Mouse (Mus musculus) mesoderm, embryonic 11.5 days (tissue): ENCODE results near the gene Tfap2e.

Source experiments
- DNase-seq: peaks from one replicate; pipeline ENCODE4 v3.0.0-alpha.2; 2012; ENCODE audit warnings: low read depth, low spot score

The Tfap2e gene

GRCm38 (mm10) chr4:126752024-126752607 is 16.1 kb upstream of the Tfap2e start:
- no peak for DNase-seq

DNA sequence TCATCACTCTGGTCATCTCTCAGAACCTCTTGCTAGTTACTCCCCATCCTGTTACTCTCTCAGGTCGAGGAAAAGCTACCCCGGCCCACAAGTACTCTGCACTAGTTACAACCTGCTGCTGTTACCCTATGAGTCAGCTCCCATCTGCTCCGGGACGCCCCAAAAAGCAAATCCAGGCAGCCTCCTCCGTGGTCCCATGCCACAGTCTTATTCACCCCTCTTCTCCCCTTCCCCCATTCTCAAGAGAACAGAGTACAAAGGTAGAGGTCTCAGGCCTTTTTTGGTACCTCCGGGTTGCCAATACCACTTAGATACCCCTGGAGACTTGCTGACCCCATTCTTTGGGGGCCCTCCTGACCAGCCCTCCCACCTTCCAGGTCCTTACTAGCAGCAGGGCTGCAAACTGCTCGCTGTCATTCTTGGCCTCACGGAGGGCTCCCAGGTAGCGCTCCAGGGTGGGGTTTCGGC is 15.6 kb upstream of the Tfap2e start:
- DNase-seq: no peak

DNA sequence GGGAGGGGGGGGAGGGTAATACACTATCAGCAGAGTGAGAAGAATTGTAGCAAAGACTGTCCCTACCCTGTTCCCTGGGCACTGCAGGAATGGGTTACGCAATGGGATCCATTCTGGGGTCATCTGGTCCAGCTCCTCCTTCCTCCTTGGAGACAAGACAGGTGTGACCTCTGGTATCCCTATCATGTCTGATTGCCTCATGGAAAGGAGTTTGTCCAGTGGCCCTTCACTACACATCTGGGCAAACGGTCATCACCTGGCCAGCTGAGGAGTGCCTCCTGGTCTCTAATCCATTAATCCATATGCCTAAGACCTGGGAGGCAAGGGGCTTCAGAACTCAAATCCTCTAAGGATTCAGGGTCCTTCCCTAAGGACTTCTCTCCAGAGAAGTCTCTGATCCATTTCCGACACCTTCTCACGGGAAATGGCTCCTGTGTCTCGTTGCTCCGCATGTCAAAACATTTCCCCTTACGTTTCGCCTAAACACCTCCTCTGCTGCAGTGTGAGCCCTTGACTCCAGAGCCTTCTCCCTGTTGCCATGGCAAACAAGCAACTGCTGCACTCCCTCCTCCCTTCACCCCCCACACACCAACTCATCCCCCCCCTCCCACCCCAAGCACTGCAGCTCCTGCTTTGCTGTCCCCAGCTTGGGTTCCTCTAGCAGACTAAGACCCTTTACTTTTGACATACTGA is 15.0 kb upstream of the Tfap2e start:
- no peak for DNase-seq

DNA sequence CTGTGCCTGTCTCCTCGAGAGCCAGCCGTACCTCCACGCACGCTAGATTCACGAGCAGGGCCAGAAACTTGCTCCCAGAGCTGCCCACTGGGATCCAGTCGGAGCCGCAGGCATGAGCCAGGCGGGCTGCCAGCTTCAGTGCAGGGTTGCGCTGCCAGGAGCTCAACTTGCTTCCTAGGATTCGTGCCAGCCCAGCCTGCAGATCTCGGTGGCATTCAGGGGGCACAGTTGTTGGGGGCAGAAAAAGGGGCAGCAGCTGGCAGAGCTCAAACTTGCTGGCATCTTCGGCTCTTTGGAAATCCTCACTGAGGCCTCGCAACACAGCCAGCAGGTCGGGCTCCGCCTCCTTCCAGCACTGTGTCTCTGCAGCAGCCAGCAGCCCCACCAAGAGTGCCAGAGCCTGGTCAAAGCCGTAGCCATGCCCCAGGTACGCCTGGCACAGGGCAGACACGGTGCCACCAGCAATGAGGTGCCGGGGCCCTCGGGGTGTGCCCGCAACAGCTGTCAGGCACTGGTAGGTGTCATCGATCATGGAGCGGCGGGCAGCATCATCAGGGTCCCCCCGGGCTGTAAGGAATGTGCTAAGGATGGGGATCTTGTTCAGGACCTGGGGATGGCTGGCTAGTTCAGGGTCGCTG is 14.1 kb upstream of the Tfap2e start:
- no peak for DNase-seq

DNA sequence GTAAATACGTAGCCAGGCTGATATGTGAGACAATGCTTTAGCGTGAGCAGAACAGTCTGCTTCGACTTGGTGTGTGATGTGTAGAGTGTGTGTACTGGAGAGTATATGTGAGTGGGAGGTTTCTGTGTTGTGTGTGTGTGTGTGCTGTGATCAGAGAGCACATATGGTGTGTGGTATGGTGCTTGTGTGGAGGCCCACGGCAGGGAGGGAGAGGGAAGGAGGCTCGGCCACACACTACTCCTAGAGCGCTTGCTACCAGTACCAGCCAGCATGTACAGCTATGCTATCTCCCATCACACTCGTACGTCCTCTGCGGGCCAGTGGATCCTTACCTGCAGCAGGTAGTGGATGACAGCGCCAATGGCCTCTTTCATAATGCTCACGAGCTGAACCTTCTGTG is 13.5 kb upstream of the Tfap2e start:
- no peak for DNase-seq

- no peak for DNase-seq
These were observed 12.3 kb upstream of the Tfap2e start for GRCm38 (mm10) chr4:126748381-126748780.

DNA sequence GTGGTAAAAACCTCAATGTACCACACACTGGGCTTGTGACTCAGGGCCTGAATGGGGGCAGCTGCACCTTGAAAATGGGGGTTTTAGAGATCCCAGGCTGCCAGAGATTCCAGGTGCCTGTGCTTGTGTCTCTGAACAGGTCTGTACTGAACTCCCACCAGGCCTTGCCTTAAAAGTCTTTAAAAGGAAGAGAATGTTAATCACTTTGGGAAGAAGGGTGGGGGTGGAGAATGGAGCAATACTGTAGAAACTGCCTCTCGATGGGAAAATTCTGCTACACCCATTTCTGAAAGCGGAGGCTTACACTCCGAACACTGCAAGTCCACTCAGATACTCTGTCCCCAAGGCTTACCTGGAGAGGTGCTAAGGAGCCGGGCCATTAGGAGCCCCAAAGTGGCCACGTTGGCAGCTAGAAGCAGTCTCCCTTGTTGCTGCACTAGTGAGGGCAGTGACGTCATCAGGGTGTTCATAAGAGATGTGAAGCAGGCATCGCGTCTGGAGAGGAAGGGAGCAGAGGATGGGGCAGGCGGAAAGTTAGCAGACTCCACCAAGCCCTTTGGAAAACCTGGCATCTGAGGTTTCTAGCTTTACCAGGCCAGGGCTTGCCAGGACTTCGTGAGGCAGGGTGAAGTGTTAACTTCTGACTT is 10.3 kb upstream of the Tfap2e start:
- DNase-seq: no peak

DNA sequence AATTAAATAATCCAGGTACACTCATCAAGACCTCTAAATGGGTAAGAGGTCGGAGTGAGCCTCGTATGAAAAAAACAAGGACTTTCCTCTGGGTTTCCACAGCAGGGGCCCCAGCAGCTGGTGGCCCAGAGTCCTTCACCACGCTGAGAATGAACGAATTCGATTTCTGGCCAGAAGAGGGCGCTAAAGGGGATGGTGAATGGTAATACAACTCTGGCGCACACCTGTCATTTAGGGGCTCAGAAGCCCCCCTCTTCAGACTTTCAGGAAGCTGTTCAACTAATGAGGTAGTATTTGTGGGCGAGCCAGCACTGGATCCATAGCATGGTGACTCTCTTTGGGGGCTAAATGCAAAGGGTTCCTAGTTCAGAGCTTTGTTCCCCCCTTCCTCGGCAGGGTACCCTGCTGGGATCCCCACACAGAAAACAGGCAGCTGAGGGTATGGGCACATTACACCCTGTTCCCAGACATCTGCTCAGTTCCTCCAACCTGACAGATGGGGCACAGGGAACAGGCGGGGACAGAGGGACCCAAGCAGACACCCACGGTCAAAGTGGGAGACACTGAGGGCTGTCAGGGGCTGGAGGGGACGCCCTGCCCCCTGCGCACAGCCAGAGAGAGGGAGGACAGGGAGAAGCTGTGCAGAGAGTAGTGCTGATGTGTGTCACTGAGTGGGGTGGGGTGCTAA is 9.6 kb upstream of the Tfap2e start:
- peak; percentile 62 for DNase-seq

DNA sequence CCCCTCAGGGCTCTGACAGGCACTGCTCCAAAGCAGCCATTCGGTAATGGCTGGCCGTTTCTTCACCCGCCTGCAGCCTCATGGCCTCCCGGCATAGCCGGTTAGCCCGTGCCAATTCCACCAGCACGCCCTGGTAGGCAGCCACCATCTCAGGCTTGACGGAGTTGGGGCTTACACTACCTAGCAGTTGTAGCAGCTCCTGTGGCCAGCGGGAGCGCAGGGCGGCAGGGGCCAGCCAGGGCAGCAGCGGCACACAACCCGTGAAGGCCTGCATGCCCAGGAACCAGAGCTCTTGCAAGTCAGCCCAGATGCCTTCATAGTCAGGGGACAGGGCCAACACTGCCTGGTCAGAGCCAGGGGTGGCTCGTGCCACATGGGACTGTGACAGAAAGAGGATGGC is 8.8 kb upstream of the Tfap2e start:
- no peak for DNase-seq

- DNase-seq: no peak
These were observed 7.7 kb upstream of the Tfap2e start for GRCm38 (mm10) chr4:126743713-126744112.

DNA sequence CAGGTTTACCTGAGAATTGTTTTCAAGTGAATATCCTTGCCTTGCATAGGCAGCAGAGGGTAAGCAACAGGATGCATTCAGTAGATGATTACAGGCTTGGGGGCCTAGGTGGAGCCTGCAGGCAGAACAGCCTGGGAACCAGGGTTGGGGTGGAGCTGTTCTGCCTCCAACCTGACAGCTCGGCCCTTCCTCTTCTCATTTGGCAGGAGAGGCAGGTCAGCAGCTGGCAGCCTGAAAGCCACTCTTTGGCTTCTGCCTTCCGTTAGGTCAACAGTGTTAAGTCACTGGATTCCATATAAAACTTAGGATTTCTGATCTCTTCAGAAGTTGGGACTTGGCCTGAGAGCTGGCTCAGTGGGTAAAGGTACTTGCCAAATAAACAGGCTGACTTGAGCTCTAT is 6.9 kb upstream of the Tfap2e start:
- DNase-seq: no peak

GRCm38 (mm10) chr4:126741448-126741847 is 5.4 kb upstream of the Tfap2e start:
- DNase-seq: peak; percentile 83

GRCm38 (mm10) chr4:126739966-126740676 is 4.1 kb upstream of the Tfap2e start:
- DNase-seq: peak; percentile 69

GRCm38 (mm10) chr4:126735382-126736000 is 549 bp downstream of the Tfap2e start:
- no peak for DNase-seq

- no peak for DNase-seq
These were observed 1.2 kb downstream of the Tfap2e start for GRCm38 (mm10) chr4:126734700-126735381.

DNA sequence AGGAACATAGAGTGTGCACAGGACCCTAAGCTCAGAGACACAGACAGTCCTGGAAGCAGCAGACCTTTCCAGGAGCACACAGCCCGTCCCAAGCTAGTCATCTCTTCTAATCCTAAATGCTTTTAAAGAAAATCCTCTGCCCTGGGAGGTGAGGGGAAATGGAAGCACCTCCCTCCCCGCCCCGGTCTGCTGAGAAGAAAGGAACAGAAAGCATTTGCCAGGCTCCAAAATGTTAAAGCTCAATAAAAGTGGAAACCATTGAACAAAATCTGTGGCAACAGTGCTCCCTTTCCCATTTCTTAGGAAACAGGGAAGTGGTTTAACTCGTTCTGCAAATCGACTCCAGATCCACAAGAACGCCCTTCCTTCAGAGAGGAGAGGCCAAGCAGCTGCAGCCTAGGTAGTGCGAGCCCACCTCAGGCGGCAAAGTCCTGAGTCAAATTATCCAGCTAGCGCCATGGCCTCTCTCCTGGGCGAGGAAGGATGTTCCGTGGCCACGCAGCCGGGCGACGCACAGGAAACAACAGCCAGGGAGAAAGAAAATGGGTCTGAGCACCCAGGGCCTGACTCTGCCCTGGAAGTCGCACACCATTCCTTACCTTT is 1.9 kb downstream of the Tfap2e start:
- no peak for DNase-seq

DNA sequence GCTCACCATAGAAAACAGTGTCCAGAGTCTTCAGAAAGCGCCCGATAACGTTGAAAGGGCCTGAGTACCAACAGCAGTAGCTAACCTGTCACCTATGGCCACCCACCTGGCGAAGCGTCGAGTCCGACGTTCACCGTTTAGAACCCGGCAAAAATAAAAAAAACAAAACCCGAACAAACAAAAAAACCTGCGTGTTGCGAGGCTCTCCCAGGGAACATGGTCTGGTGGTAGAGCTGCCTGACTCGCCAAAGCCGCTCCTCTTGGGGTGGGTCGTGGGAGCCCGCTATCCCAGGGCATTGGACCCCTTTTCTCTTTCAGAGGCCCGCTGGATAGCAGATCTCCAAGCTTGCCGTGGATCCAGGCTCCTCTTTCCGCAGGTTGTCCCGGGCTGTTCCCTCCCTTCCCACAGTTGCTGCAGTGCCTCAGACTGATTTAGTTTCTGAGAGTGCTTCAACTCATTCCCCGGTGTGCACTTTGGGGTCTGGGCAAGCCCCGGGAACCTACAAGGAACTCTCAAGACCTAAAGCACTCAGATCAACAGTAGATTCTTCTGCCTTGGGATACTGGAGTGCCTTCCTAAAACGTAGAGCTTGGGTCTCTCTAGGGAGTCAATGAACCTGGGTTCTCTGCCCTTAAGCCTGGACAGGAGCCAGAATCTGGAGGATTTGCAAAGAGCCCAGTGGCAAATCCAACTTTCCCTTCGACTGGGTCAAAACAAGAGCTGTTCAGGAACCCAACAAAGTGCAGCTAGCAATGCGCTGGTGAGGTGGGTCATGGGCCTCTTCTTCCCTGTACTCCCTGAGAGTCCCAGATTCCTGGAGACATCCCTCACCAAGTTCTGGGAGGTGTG is 3.3 kb downstream of the Tfap2e start:
- no peak for DNase-seq

DNA sequence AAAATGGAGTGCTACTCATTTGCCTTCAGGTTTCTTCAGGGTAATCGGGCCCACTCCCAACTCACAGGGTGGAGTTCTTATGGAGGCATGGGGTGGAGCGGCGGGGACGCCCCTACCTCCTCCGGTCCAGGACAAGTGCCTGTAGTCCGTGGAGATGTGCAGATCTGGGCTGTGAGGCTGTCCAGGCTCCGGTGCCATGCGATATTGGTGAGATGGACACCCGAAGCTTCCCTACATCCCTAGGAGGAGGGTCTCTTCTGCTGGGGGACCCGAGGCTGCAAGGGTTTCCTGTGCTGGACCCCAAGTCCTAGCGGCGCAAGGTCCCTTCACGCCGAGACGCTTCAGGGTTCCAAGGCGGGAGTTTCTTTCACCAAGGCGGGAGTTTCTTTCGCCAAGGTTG is 3.9 kb downstream of the Tfap2e start:
- DNase-seq: no peak

DNA sequence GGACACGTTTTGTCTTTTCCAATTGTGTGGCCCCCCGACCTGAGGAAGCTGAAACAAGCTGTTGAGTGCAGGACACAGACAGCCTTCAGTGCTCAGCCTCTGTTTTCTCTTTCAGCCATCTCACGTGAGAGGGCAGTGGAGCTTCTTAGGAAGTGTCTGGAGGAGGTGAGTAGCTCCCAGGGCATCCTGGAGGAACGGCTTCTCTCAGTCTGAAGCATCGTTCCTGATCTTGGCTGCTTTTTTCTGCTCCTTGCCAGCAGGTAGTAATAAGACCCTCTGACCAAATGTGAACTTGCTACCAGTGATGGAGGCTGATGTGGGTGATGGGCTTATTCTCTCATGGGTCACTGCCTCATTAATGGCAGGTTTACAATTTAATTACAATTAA is 28.6 kb downstream of the Tfap2e start:
- no peak for DNase-seq
